Mouse (Mus musculus): ENCODE results near the gene Zfp324.

DNA sequence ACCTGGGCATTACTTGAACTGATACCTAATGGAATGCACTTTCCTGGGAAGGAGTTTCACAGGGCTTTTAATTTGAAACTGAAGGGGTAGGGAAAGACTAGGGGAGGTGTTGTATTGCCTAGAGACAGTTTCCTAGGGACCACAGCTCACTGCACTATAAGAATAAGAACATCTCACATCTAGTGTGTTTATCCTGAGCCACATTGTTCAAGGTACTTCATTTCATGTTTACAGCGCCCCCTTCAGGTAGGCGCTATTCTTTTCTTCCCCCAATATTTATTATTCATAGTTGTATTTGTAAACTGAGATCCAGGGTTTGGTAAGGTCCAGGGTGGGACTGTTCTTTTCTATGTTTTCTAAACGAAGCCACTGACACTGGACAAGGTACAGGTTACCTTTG lies 26.6 kb downstream of the Zfp324 start:
- TF ChIP-seq CTCF (IDR thresholded peaks at IDR 0.05; ENCODE audit: borderline replicate concordance, insufficient read depth, low read depth, low read length) (no peak), POLR2A (IDR thresholded peaks at IDR 0.05; ENCODE audit: borderline replicate concordance, insufficient read depth, low read length) (no peak)

All from cerebellum, adult 2 months (tissue).